Mouse (Mus musculus): ENCODE measurements around the gene Chkb.

The Chkb gene

DNA sequence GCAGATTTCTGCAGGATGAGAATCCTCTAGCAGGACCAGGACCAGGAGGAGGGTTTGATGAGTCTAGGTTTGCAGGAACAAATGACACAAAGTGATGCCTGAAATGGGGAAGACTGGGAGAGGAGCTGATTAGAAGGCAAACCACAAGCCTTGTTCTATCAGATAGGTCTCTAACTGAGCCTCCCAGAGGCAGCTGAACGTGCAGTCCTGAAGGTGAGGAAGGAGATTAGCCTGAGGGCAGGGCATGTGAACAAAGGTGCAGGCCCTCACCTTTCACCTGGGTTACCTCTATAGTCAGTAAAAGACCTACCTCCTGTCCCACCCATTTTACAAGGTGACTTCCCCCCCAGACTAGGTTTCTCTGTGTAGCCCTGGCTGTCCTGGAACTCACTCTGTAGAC, 30.0 kb downstream of the Chkb start:
- DNase-seq (ENCODE audit: low read depth, low spot score): no peak

DNA sequence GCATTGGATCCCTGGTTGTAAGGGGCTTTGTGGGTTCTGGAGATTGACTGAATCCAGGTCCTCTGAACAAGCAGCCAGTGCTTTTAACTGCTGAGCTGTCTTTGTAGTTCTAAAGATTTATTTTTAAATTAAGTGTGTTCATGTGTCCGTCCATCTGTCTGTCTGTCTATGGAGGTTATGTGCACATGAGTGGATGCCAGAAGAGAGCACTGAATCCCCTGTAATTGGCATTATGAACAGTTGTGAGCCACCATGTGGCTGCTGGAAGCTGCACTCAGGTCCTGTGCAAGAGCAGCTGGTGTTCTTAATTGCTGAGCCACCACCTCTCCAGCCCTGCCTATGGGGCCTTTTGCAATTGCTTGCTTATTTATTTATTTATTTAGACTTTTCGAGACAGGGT, 31.6 kb downstream of the Chkb start:
- no peak for DNase-seq (ENCODE audit: low read depth, low spot score)

DNA sequence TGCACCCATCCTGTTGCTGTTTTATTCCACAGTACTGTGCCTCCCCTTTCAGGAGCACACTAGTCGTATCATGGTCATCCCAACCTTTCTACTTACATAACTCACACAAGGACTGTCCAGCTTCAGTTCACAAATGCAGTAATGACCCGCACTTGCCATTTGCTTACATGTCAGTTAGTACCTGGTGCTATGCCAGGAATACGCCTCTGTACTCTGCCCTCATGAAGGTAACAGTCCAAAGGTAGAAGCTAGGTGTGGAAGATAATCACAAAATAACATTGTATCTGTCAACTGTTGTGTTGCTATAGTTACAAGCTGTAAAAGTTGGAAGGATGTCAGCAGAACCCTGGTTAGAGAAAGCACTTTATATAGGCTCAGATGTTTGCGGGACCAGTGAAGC, 32.8 kb downstream of the Chkb start:
- DNase-seq (ENCODE audit: low read depth, low spot score): no peak

DNA sequence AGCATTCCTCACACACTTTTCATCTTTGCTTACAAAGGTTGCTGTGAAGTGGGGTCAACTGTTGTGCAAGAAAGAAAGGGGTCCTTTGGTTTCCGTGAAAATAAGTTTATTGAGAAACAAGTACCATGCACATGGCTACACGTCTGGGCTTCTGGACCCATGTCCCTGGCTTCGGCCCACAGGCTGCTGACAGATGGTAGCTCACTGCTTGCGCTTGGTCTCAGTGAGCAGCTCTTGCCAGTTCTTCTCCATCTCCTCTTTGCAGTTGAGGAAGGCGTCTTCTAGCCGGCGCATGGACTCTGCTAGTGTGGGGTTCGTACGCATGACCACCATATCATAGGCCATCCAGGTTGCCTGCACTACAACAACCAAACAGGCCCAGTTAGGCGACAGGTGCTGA, 39.6 kb downstream of the Chkb start:
- DNase-seq (ENCODE audit: low read depth, low spot score): no peak

DNA sequence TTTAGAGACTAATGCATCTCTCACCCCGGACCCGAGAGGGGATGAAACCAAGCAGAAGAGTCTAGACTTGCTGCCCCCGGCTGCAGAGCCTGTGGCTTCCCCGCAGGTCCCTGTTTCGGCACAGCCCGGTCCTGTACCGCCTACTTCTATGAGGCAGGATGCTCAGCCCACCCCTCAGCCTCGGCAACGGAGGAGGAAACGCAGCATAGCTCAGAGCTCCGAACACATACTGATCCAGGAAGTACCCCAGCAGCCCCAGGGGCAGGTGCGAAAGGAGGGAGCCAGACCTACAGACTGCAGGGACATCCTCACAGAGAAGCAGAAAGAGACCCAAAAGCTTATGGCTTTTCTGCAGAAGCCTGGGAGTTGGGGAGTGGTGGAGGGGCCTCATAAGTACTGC, 42.6 kb downstream of the Chkb start:
- DNase-seq (ENCODE audit: low read depth, low spot score): no peak

DNA sequence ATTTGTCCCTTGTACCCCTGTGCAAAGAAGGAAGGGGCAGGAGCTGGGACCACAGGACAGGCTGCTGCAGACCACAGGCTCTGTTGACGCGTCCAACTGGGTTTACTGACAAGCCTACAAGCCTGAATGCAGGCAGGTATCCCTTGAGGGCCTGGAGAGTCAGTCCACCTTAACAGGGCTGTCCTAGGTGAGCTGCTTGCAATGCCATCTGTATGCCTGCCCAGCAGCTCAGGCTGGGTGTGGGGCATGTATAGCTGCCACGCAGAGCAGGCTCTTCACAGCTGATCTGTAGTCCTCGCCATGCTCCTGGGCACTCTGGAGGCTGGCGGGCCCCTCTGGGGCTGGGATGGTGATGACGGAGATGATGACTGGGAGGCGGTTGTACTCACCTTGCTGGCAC, 45.1 kb downstream of the Chkb start, which contains the start of gene Klhdc7b:
Gene Klhdc7b (plus strand): TSS at position 301 of the 400 bp plus-strand sequence.
- no peak for DNase-seq (ENCODE audit: low read depth, low spot score)

DNA sequence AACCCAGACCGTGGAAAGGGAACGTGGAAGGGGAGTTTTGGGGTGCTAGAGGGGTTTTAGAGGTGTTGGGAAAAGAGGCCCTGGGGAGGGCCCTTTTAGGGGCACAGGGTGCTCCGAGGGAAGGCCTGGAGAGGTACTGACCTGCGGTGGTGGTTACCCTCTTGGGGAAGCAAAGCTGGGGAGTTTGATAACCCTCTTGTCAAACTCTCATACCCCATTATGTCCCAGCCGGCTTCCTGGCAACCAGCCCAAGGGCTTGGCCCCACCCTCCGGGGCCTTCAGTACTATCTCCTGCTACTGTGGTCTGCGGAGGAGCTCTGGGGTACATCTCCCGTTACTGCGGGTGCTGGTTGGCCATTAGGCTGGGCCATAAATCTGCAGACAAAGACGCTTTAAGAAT, 50.3 kb downstream of the Chkb start:
- no peak for DNase-seq (ENCODE audit: low read depth, low spot score)

DNA sequence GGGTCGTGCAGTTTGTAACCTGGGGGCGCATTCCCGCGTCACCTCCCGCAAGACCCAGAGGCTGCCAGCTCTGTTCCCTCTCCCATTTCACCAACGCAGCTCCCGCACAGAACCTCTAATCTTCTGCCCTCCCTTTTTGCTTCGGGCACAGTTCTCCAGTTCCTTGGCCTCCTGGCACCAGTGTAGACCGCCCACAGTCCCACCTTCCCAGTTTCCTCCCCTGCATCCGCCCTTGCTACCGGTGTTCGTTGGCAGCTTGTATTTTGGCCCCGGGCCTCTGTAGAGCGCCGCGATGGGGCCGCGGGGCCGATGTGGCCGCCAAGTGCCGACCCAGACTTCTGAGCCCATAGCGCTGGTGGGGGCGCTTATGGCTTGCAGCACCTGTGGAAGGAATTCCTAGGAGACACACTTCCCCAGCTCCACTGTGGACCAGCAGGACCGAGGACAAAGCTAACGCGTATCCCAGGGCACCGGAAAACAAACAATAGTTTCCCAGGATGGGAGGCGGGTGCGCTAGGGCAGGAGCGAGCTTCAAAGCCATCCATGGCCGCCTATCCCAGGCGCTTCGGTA, 50.8 kb downstream of the Chkb start, which contains the start of gene Odf3b:
Gene Odf3b (minus strand): TSS at position 452 of the 571 bp plus-strand sequence.
- DNase-seq (ENCODE audit: low read depth, low spot score): no peak

DNA sequence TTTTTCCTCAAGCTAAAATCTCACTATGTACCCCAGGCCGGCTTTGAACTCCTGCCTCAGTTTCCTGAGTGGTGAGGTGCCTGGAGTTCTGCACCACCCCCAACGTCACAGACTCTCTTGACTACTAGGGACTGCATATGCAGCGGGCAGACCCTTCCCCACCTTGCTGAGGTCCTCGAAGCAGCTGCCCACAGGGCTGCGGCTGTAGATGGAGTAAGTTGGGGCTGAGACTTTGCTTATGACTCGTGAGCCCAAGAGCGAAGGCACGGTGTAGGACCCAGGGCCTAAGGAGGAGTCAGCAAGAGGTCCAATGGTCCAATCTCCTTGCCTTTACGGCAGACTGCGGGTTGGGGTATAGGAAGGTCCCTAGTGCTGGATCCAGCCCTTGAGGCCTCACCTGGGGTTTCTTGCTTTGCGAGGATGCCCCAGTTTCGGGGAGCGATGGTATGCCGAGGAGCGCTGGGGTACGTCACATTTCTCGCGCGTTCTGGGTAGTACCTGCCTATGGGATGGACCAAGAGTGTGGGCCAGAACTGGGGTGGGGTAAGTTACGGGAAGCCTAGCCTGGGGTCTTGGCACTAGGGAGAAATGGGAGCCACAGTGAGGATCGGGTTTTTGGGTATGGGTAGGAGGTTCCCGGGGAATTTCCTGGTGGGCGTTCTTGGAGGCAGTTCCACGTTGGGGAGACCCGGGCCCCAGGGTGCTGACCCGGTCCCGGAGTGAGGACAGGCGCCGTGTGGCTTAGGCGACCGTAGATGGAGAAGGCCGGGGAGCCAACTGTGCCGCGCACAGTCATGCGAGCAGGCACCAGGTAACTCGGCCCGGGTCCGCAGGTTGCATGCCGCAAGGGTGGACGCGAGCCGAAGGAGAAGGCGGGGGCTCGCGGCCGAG, 51.5 kb downstream of the Chkb start:
- DNase-seq (ENCODE audit: low read depth, low spot score): no peak

DNA sequence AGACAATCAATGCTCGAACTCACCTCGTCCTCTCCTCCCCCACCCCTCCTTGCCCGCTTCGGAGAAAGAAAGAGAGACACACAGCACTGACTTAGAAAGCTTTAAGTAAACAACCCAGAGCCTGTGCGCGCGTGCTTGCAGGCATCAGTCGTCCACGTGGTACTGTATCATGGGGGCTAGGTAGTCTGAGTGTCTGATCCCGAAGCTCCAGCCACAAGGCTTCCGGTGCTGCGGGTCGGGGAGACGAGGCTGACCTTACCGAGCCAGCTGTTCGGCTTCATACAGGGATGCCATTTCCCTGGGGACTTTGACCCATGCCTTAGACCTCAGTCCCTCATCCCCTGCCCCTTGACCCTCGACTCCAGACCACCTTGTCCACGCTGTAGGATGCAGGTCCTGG, 52.3 kb downstream of the Chkb start:
- no peak for DNase-seq (ENCODE audit: low read depth, low spot score)

DNA sequence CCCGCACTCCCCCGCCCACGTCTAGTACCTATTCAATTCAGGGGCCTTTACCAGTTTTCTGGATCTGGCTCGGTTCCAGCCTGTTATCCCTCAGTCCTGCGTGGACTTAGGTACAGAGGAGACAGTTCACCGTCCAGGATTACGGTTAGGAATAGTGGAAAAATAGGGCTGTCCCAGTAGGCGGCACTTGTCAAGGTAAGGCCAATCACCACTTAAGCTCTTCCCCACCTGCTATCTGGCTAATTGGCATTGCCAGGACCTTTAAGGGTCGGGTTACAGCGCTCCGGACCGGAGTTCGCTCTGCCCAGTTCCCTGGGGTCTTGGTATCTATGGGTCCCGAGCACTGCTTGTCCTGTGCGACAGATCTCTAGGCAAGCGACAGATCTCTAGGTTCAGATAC, 52.8 kb downstream of the Chkb start, which contains the start of gene Tymp:
Gene Tymp (minus strand): TSS at position 83 of the 400 bp plus-strand sequence.
- DNase-seq (ENCODE audit: low read depth, low spot score): no peak
